ENCODE assay signal across 11 mouse cellular contexts in genomic region chr12:26145085-26145714, GRCm38 (mm10).
DNase-seq lines count a peak whose midpoint lies in the region; ATAC-seq lines count a peak whose summit lies in the region.
"Had no signal": no experiment of that assay in that cellular context is flagged by ENCODE, and none has a peak within 500 bp of the region (broad histone marks: within the 10 kb centered on the region; RNA-seq: fewer than 3 reads in every experiment).

No protein-coding gene starts in this region.

- H3K36me3 ChIP-seq in hindbrain, embryonic 16.5 days (ENCODE audit: control insufficient read depth, insufficient read depth, low read length) = no peaks in the 10 kb centered on the region

- peaks cover 4% of the 10 kb centered on the region; the same call in 1 of the 2 replicates for H3K4me1 ChIP-seq in hindbrain, embryonic 16.5 days (ENCODE audit: control insufficient read depth, insufficient read depth, low read depth, low read length)

- H3K4me3 ChIP-seq in hindbrain, embryonic 16.5 days (ENCODE audit: low read length) = no peak overlapping the region

- peak; percentile 2 for DNase-seq in kidney, postnatal 14 days
- DNase-seq in kidney, postnatal 25 days = no peak
- DNase-seq in Muller cell, postnatal 12 days (ENCODE audit: inconsistent ontology term) = peak; percentile 65
- peak; percentile 68 for DNase-seq in brain, adult 2 months (ENCODE audit: low read depth, low spot score)
- DNase-seq in adrenal gland, adult 18-20 months (ENCODE audit: low spot score in 2 of 2) = no peak
- DNase-seq in layer of hippocampus, adult 9-10 months (ENCODE audit: low spot score) = no peak
- DNase-seq: heart, adult 18-20 months; kidney, postnatal 36 days; thymus, postnatal 14 days had no signal

- no peak overlapping the region for H3K27ac ChIP-seq in hindbrain, embryonic 16.5 days (ENCODE audit: low read depth, low read length)

- no peak overlapping the region for H3K9ac ChIP-seq in hindbrain, embryonic 16.5 days (ENCODE audit: low read depth, low read length)

- no peaks in the 10 kb centered on the region for H3K27me3 ChIP-seq in hindbrain, embryonic 16.5 days (replicated peaks; ENCODE audit: control insufficient read depth, insufficient read depth, low read length)

- H3K4me2 ChIP-seq in hindbrain, embryonic 16.5 days (ENCODE audit: low read length) = no peak overlapping the region

- peak; percentile 82 for ATAC-seq in hindbrain, embryonic 16.5 days
- ATAC-seq: forebrain, embryonic 16.5 days had no signal

- no peaks in the 10 kb centered on the region for H3K9me3 ChIP-seq in hindbrain, embryonic 16.5 days (ENCODE audit: control insufficient read depth, low read length)

- 44% methylated on average over 6 of the region's 6 CpGs for WGBS in hindbrain, embryonic 16.5 days

Comparison
In these comparisons a context has a peak if more than half of its experiments do, and no peak if none do; other contexts are left out.
1. DNase-seq: peak in kidney, postnatal 14 days (single experiment), Muller cell, postnatal 12 days (single experiment) and brain, adult 2 months (single experiment); none in kidney, postnatal 25 days (0 of 2), adrenal gland, adult 18-20 months (0 of 2) and layer of hippocampus, adult 9-10 months (single experiment).